Mouse (Mus musculus) G1E (cell line): ENCODE data around the gene Vmn1r230.

ENCODE experiments used
- CTCF ChIP-seq: IDR thresholded peaks from 2 replicates; pipeline ENCODE4 v1.5.1; 2012; ENCODE audit warnings: low read depth, low read length, inconsistent platforms, mixed read lengths
- GATA1 ChIP-seq: IDR thresholded peaks from 2 replicates; pipeline ENCODE4 v1.6.1; 2012; ENCODE audit warnings: borderline replicate concordance, low read length, inconsistent platforms, mixed read lengths
- GATA2 ChIP-seq: IDR thresholded peaks from 2 replicates; pipeline ENCODE4 v1.6.1; 2012; ENCODE audit warnings: low read depth, low read length, inconsistent platforms, borderline replicate concordance
- POLR2AphosphoS5 ChIP-seq: IDR thresholded peaks from 2 replicates; pipeline ENCODE4 v1.6.1; 2012; ENCODE audit warnings: low read depth, low read length, inconsistent platforms; ENCODE audit not compliant: insufficient replicate concordance
- TAL1 ChIP-seq: conservative IDR thresholded peaks from 2 replicates; pipeline ENCODE4 v1.6.1; 2012; ENCODE audit warnings: low read depth, low read length, inconsistent platforms, mixed read lengths

DNA sequence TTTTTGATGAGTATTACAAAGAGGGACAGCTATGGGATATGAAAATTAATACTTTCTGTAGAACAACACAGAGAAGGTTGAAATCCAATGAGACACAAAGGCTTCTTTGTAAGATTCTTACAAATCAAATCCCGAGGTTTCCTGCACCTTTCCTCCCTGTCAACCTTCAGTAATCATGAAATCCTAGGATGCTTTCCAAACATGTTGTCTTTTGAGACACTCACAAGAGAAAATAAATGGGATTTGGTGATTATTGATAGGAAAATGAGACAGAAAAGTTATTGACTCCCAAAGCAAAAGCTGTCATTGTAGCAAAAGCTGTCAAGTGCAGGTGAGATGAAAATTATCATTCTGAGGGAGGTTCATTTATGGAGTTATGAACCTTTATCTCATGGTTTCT is 29.0 kb upstream of the Vmn1r230 start, which contains the start of gene Vmn1r229:
- no peak for TF ChIP-seq CTCF
- TF ChIP-seq TAL1, result no peak
- no peak for TF ChIP-seq GATA1
- TF ChIP-seq GATA2, result no peak
- TF ChIP-seq POLR2AphosphoS5, result no peak
